Mouse (Mus musculus): ENCODE data around the gene Eif2b4.

Gene Eif2b4

DNA sequence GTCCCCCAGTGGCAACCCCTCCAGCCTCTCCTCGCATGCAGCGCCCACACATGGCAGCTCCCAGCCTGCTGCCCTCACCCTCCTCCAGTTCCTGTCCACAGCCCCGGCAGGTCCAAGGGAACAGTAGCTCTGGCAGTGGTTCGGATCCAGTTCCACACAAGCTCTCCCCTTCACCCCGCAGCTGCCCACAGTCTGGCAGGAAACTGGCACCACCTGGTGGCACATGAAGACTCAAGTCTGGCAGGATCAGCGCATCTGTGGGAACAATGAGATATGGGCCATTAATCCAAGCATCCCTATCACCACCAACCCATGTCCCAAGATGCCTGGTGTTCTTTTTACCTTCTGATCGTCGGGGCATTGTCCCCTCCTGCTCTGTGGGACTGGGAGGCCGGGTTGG, 6.7 kb upstream of the Eif2b4 start:
- DNase-seq (ENCODE audit: low read depth, low spot score) = no peak

DNA sequence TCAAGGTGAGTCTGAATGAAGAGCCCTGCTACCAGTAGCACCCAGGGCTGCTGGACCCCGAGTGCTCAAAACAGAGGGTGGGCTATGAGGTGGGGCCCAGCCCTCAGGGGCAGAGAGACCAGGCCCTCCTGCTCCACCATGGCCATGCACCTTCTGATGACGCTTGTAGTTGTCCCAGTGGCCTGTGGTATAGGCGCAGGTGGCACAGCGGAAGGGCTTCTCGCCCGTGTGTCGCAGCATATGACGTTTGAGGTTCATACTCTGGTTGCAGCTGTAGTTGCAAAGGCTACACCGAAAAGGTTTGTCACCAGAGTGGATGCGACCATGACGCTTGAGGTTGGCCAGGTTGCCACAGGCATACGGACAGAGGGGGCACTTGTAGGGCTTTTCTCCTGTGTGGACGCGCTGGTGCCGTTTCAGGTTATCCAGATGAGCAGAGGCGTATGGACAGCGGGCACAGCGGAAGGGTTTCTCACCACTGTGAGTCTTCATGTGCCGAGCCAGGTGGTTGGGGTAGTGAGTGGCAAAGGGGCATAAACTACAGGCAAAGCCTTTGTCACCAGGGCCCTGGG, 6.2 kb upstream of the Eif2b4 start:
- DNase-seq (ENCODE audit: low read depth, low spot score) = no peak

DNA sequence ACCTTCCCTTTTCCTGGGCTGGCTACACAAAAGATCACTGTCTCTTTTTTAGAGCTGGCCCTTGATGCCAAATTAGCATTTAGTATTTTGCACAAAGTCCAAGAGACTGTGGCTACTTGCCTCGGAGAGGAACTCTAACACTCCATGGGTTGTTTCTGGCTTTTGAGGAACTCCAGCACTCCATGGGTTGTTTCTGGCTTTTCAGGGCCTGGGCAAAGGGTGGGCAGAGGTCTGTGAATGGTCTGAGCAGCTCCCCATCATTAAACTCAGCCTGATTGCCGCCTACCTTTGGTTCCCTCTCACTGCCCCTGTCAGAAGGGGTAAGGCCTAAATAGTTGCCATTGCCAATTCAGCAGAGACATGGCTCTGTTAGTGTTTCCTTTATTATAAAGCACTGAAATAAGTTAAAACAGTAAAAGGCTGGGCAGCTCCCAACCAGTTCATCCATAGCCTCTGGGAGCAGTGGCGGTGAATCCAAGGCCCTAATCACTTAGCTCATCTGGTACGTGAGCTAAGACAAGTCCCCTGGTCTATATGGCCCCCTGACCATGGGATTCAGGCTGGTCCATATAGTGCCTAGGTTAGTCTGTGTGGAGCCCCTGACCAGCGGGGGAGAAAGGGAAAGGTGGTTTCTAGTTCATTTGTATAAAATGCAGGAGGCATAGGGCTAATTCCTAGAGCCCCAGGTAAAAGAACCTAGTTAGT, 5.5 kb upstream of the Eif2b4 start:
- no peak for DNase-seq (ENCODE audit: low read depth, low spot score)

DNA sequence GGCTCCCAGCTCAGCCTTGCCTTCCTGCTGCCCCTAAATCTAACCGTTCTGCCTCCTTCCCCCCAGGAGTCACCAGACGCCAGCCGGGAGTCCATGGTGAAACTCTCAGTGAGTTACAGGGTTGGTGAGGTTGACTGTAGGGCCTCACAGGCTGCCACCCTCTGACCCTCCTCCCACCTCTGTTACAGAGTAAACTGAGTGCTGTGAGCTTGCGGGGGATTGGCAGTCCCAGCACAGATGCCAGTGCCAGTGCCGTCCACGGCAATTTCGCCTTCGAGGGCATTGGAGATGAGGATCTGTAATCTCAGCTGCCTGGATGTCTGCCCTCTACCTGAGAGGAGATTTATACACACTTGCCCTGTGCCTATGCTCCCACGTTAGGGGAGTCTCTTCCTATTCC, 4.9 kb upstream of the Eif2b4 start:
- no peak for DNase-seq (ENCODE audit: low read depth, low spot score)

DNA sequence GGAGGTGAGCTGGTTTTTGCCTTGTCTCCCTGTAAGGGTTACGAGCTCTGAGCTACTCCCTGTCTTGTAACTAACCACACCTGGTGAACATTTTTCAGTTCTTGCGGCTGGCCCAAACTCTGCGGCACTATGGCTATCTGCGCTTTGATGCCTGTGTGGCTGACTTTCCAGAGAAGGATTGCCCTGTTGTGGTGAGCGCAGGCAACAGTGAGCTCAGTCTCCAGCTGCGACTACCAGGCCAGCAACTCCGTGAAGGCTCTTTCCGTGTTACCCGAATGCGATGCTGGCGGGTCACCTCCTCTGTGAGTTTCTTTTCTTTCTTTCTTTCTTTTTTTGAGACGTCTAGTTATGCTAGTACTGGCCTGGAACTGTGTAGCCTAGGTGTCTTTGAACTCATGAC, 3.8 kb upstream of the Eif2b4 start:
- DNase-seq (ENCODE audit: low read depth, low spot score) = no peak

DNA sequence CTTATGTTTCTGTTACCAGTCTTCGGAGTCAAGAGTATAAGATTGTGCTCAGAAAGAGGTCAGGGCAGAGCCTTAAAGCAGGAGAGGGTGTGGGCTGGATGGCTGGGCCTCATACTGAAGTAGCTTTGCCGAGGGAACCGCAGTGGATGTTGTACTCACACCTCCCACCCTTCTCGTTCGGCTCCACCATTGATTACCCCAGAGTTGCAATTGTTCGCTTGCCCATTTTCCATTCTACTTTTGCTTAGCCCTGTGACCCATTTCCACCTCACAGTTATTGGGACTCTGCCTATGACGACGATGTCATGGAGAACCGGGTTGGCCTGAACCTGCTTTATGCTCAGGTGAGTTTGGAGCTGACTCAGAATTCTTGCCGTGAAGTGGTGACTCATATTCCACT, 3.0 kb upstream of the Eif2b4 start:
- no peak for DNase-seq (ENCODE audit: low read depth, low spot score)

DNA sequence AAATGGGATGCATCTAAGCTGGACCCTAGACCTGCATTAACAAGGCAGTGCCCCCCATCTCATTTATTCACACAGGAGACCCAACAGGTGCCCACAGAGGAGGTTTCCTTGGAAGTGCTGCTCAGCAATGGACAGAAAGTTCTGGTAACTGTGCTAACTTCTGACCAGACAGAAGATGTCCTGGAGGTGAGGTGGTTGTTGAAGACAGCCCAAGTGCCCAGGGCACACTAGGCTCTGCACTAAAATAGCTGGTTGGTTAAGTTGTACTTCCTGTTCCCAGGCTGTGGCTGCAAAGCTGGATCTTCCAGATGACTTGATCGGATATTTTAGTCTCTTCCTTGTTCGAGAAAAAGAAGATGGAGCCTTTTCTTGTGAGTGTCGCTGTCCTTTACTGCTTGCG, 2.4 kb upstream of the Eif2b4 start:
- no peak for DNase-seq (ENCODE audit: low read depth, low spot score)

DNA sequence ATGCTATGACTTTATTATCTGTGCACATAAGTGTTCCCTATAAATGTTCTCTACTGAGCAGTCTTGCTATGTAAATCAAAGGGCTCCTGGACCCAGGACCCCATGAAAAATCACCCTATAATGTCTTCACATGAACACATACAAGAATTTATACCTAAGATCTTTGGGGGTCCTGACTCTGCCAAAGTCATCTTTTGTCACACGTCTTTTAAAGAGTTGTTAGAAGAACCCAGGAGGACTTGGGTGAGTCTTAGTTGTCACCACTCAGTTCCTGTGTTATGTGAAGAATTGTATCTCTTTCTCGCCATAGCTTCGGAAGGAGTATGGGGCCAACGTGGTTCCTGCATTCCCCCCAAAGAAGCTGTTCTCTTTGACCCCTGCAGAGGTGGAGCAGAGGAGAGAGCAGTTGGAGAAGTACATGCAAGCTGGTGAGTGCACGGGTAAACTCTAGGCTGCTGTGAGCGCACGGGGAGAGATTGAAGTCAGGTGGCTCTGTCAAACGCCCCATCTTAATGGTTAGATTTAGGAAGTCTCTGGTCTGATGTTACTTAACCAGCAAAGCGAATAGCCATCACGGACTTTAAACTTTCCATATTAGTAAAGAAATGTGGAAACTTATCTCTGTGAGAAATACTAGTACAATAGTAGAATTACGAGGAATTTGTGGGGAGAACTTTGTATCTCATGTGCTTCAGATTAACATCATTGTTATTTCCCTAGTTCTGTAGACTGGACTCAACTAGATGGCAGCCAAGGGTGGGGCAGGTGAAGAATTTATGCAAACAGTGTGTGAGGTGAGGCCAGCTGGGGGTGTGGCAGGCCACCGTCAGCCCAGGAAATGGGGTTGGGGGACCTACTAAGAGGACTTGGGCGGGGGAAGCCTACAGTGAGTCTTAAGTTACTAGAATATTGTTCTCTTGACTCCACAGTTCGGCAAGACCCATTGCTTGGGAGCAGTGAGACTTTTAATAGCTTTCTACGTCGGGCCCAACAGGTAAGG, 1.6 kb upstream of the Eif2b4 start:
- no peak for DNase-seq (ENCODE audit: low read depth, low spot score)

DNA sequence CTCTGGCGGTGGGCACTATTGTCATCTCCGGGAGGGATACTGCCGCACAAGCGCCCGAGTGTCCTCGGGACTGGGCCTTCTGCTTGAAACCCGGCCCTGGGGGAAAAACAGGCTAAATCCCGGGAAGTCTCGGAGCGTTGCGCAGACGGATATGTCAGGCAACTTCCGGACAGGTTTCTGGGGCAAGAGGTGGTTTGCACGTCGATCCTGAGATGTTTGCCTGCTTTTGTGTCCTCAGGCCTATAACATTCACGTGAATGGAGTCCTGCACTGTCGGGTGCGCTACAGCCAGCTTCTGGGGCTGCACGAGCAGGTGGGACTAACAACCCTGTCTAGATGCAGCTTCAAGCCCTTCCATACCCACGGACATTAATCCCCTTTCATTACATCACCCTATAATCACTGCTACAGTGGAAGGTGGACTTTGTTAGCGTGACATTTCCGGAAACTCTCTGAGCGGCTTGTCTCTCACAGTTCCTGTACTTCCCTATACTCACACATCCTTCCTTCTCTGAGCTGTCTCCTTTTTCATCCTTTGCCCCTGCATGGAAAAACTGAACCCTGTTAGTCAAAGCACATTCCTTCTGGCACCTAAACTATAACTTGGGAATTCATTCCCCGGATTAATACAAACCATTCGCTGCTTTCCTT, 526 bp upstream of the Eif2b4 start:
- DNase-seq (ENCODE audit: low read depth, low spot score) = peak; percentile 12

DNA sequence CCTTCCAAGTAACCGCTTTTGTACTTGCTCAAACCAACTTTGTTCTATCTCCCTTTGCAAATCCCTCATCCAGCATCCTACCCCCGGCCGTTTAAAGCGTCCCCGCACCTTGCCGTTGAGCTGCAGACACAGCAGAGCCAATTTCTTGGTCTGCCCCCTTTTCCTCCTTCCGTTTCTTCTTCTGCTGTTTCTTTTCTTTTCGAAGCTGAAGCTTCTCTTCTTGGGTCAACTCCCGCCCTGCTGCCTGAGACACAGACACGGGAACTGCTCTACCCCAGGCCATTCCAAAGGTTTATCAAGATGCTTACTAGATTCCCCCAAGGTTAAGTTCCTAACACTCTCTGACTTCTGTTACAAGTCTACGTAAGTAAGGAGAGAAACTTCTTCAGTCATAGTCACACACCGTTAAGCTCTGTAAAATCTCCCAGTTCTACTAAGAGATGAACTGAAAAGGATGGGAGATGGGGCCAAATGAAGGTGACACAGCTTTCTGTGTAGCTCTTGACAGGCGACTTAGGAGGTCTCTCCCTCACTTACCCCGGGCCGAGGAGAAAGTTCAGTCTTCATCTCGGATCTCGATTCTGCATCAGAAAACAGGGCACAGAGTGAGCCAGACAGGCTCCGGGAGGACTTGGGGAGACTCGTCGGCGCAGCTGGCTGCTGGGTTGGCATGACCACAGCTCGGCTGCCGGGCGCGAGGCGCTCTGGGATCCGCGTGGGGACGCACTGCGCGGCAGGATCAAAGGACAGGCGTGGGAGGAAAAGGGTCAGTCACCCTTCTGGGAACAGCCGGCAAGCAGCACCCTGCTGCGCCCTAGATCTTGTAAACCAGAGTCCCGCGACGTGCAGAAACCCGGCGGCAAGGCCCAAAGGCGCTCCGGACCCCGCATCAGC, 938 bp downstream of the Eif2b4 start:
- DNase-seq (ENCODE audit: low read depth, low spot score) = peak; percentile 61

DNA sequence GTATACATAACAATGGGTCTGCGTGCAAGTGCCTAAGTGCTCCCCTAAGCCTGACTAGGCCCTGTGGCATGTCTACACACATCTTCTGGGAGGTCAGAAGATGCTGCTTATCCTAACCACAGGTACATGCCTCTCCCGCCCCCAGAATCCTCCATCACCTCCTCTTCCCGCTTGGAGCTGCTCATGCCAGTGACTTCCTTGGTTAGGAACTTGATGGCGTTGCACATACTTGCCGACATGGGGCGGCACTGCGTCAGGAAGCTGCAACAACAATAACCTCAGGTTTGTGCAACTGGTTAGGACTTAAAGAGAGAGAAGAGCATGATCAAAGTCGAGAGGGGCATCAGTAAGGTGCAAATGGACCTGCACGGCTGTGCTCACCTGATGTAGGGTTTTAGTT, 3.0 kb downstream of the Eif2b4 start:
- no peak for DNase-seq (ENCODE audit: low read depth, low spot score)

DNA sequence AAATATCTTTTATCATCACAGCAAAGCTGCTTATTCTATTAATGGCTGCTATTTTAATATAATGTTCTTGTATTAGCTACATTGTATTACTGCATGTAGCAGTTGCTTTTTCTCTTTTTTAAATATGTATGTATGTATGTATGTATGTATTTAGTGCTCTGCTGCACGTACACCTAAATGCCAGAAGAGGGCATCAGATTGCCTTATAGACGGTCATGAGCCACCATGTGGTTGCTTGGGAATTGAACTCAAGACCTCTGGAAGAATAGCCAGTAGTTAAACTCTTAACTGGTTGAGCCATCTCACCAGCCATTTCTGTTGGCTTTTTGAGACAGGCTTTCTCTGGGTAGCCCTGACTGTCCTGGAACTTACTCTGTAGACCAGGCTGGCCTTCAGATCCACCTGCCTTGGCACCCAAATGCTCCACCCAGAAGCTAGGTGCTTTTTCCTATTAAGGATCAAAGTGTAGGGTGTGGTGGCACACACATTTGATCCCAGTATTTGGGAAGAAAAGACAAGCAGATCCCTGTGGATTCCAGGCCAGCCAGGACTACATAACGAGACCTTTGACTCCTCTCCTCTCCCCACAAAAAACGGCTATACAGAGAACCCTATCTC, 4.9 kb downstream of the Eif2b4 start:
- DNase-seq (ENCODE audit: low read depth, low spot score) = no peak

DNA sequence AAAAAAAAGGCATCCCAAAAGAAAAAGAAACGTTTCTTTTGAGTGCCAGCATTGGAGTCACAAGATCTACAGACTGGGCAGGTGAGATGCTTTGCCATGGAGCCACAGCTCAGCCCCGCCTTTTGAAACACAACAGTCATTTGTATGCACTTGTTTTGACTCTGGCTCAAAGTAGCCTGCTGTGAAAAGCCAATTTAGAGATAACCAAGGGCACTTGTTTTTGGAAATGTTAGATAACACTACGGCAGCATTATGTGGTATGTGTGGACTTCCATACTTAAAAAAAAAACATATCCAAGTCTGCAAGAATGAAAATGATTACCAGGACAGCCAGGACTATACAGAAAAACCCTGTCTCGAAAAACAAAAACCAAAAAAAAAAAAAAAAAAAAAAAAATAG, 9.6 kb downstream of the Eif2b4 start:
- DNase-seq (ENCODE audit: low read depth, low spot score) = no peak

DNA sequence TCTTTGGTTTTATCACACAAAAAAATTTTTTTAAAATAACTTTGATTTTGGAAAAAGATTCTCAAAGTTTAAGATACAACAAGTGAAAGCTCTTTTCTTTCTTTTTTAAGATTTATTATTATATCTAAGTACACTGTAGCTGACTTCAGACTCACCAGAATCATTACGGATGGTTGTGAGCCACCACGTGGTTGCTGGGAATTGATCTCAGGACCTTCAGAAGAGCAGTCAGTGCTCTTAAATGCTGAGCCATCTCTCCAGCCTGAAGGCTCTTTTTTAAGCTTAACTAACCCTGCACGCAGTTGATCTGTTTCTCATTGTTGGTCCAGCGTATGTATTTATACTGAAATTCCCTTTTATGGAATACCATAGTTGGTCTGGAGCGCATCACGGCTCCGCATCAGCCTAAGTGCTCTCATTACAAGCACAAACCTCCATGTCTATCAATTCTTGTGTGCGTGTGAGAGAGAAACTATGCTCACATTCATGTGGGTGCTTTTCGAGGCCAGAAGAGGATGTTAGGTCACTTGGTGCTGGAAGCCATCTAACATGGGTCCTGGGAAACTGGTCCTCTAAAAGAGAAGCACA, 12.0 kb downstream of the Eif2b4 start:
- no peak for DNase-seq (ENCODE audit: low read depth, low spot score)

DNA sequence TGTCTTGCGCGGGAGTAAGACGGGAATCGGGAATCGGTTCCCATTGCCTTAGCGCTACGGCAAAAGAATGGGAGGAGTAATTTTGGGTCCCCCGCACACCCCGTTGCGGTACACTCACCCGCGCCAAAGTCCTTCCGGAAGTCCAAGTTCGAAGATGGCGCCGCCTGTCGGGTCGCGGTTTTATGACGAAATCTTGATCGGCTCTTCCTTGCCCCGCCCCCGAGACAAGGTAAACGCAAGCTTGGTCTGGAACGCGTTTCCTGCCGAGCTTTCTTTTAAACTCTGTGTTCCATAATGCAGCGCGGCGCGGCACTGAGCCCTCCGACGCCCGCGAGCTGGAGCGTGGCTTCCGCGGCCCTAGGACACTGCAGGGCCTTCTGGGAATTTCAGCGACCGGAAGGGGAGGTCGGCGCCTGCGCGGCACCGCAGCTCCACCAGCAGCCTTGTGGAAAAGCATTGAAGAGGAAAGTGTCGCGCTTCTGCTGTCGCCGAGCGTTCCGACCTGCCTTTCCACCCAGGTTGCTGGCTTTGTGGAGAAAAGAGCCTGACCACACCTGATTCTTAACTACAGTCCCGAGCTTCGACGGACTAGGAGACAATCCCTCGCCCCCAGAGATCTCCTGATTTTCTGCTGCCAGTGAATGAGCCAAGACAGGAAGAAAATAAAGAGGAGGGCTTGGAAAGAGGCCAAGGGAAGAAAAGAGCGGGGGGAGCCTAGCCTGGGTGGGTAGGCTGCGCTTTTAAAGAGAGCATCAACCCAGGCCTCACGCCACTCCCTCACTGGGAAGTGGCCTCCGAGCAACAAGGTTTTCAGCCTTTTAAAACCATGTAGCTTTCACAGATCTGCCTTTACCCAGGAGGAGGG, 13.2 kb downstream of the Eif2b4 start, which contains the start of the genes Gm29609 and Gtf3c2:
Gene Gm29609, minus strand, starts transcription at position 146 of the 865 bp plus-strand sequence.
Gene Gtf3c2, minus strand, starts transcription at position 379 of the 865 bp plus-strand sequence.
- DNase-seq (ENCODE audit: low read depth, low spot score) = peak; percentile 96

DNA sequence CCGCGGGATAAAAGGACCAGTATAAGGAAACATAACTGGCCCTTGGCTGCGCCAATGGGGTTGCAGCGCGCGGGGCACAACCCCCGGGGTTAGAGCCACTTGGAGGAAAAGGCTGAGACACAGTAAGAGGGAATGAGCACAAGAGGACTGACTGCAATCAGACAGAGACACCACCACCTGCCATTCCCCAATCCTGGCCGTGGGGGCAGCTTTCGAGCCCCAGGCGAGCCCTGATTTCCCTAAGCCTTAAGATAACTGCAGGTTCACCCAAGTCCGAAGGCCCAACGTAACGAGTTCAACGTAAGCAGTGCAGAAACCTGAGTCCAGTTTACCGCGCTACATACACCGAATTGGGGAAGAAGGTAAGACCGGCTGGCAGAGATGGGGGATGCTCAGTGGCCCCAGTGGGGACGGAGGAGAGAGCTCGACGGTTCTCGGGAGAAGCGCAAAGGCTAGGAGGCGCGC, 13.9 kb downstream of the Eif2b4 start:
- DNase-seq (ENCODE audit: low read depth, low spot score) = peak; percentile 21

DNA sequence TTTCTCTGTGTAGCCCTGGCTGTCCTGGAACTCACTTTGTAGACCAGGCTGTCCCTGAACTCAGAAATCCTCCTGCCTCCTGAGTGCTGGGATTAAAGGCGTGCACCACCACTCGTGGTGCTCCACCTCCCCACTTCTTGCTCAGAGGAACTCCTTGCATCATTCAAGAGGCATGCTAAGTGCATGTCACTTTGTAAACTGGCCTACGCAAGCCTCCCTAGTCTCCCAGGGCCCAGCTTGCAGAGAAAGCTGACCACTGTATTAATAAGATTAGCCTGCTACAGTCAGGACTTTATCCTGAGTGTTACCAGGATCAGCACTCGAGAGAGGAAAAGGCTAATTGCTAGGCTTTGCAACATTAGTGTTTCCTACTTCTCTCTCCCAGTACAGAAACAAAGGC, 24.6 kb downstream of the Eif2b4 start:
- no peak for DNase-seq (ENCODE audit: low read depth, low spot score)

DNA sequence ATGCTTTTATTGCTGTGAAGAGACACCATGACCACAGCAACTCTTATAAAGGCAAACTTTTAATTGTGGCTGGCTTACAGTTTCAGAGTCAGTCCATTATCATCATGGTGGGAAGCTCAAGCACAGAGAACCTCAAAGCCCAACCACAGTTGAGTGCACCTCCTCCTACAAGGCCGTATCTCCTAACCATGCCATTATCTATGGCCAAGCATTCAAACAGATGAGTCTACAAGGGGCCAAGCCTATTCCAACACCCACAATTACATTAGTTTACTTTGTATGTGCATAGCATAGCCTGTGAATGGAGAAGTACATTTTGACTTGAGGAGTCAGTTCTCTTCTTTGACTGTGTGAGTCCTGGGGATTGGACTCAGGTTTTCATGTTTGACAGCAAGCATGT, 28.4 kb downstream of the Eif2b4 start:
- DNase-seq (ENCODE audit: low read depth, low spot score) = no peak

DNA sequence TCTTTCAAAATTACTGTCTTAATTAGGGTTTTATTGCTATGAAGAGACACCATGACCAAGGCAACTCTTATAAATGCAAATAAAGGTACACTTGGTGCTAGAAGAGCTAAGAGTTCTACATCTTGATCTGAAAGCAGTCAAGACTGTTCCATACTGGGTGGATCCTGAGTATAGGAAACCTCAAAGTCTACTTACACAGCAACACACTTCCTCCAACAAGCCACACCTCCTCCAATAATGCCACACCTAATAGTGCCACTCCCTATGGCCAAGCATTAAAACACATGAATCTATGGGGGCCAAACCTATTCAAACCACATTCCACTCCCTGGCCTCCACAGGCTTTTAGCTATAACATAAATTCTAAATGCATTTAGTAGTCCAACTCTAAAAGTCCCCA, 30.8 kb downstream of the Eif2b4 start:
- DNase-seq (ENCODE audit: low read depth, low spot score) = no peak
